Mouse (Mus musculus): ENCODE results near the gene Mfsd10. TPM values are rescaled to one million over a fixed set of nuclear protein-coding genes. Genes with fewer than 3 reads are reported as not detected.

The Mfsd10 gene
- polyA plus RNA-seq (2014; fragmentation: Illumina TruSeq; extraction: RNeasy Lipid Tissue Mini Kit (QIAGEN cat#74804)) = 1.4 TPM

GRCm38 (mm10) chr5:34636481-34637287 is at the start of gene Mfsd10:
TSS of gene Mfsd10 (minus strand) at chr5:34637212.

GRCm38 (mm10) chr5:34659686-34660590 is 22.9 kb upstream of the Mfsd10 start, which contains the start of the genes Nop14 and Grk4:
TSS of gene Nop14 (minus strand) at chr5:34660148.
TSS of gene Grk4 (plus strand) at chr5:34660379.

Other genes with a start within 250 kb of the Mfsd10 start
- gene Tnip2, start 123.2 kb downstream of the Mfsd10 start, polyA plus RNA-seq (2014; fragmentation: Illumina TruSeq; extraction: RNeasy Lipid Tissue Mini Kit (QIAGEN cat#74804)) = 6.5 TPM
- gene Sh3bp2, start 111.4 kb downstream of the Mfsd10 start, polyA plus RNA-seq (2014; fragmentation: Illumina TruSeq; extraction: RNeasy Lipid Tissue Mini Kit (QIAGEN cat#74804)) = 1.4 TPM
- 138 TPM for gene Add1, start 63.5 kb downstream of the Mfsd10 start, polyA plus RNA-seq (2014; fragmentation: Illumina TruSeq; extraction: RNeasy Lipid Tissue Mini Kit (QIAGEN cat#74804))
- 47.3 TPM for gene Nop14, start 22.9 kb upstream of the Mfsd10 start, polyA plus RNA-seq (2014; fragmentation: Illumina TruSeq; extraction: RNeasy Lipid Tissue Mini Kit (QIAGEN cat#74804))
- gene Grk4, start 23.2 kb upstream of the Mfsd10 start, polyA plus RNA-seq (2014; fragmentation: Illumina TruSeq; extraction: RNeasy Lipid Tissue Mini Kit (QIAGEN cat#74804)) = 13.8 TPM
- 8.2 TPM for gene Htt, start 124.5 kb upstream of the Mfsd10 start, polyA plus RNA-seq (2014; fragmentation: Illumina TruSeq; extraction: RNeasy Lipid Tissue Mini Kit (QIAGEN cat#74804))